23 mouse cellular contexts compared by ENCODE assay signal in the genomic region with DNA sequence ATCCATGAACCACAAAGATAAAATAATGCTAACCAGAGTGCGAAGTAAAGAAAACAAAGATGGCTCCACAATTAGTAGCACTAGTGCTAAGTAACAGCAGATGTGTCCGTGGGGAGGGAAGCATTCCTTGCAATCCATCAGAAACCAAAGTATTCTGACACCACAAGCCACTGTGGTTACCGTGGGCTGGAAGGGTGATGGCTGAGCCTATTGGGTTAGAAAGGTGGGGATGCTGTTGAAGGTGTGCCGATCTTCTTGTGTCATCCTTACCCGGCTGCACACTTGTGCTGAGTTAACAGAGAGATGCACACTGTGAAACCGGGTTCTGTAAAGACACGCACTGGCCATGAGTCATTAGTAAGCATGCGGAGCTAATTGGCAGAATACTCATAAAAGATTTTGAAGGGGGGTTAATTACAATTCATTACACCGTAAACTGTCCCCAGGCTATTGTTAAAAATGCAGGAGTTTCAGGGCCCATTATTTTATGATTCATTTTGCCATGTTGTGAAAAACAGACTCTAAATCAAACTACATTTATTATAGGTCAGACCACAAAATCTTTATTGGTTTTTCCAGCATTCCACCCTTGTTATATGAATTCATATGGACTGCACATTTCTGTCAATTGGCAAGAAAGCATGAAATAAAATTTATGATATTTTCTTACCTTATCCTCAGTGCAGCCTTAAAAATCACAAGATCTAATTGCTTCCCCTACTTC.
DNase-seq lines count a peak whose midpoint lies in the region; ATAC-seq lines count a peak whose summit lies in the region.
"Had no signal": no experiment of that assay in that cellular context is flagged by ENCODE, and none has a peak within 500 bp of the region (broad histone marks: within the 10 kb centered on the region; RNA-seq: fewer than 3 reads in every experiment).

No protein-coding gene starts in this region.

- peak; percentile 7 for DNase-seq in embryo, embryonic 10 days (ENCODE audit: low spot score)
- no peak for DNase-seq in embryo, embryonic 9.5 days (ENCODE audit: extremely low spot score)
- DNase-seq in Muller cell, postnatal 12 days (ENCODE audit: inconsistent ontology term), result peak; percentile 90
- peak; percentile 30 for DNase-seq in hindlimb bud, embryonic 11.5 days (ENCODE audit: extremely low spot score, low read depth, low spot score)
- DNase-seq in spleen, adult 12 weeks (ENCODE audit: low spot score), result no peak
- DNase-seq in left cerebral cortex, postnatal 36 days (ENCODE audit: low spot score in 2 of 2), result no peak
- DNase-seq: adrenal gland, postnatal 36 days; cerebellum, adult 9-11 months; kidney, adult 18-20 months; kidney, postnatal 10 days; spleen, adult 18-20 months had no signal

- no peak overlapping the region for H3K4me3 ChIP-seq in limb, embryonic 15.5 days
- H3K4me3 ChIP-seq: forebrain, embryonic 10.5 days; hindbrain, embryonic 10.5 days; left cerebral cortex, adult 2 months; myocyte had no signal

- intact Hi-C loops in left cerebral cortex, postnatal 36 days (cut with DNase I), result no loop called here

- WGBS in limb, embryonic 15.5 days, result 14% methylated on average over 9 of the region's 9 CpGs

- no peak overlapping the region for H3K27ac ChIP-seq in limb, embryonic 15.5 days
- H3K27ac ChIP-seq: forebrain, embryonic 10.5 days; hindbrain, embryonic 10.5 days; left cerebral cortex, adult 2 months; macrophage had no signal

- 0 out of 2 replicates have a peak, but pooled peaks cover 5% of the 10 kb centered on the region for H3K27me3 ChIP-seq in limb, embryonic 15.5 days

- 0 out of 2 replicates have a peak overlapping the region, but pooled peaks have one; percentile 5 for H3K4me2 ChIP-seq in limb, embryonic 15.5 days
- H3K4me2 ChIP-seq: heart, embryonic 11.5 days had no signal

- H3K4me1 ChIP-seq in limb, embryonic 15.5 days, result peaks cover 11% of the 10 kb centered on the region
- H3K4me1 ChIP-seq: forebrain, embryonic 10.5 days; hindbrain, embryonic 10.5 days had no signal

- H3K9me3 ChIP-seq in limb, embryonic 15.5 days, result no peaks in the 10 kb centered on the region
- H3K9me3 ChIP-seq: forebrain, embryonic 10.5 days; hindbrain, embryonic 10.5 days had no signal

- peak; percentile 72 for ATAC-seq in limb, embryonic 15.5 days (ENCODE audit: insufficient number of reproducible peaks, low FRiP score, low TSS enrichment, low read depth)
- ATAC-seq in CD4-positive, CD25-positive, alpha-beta regulatory T cell, adult 4 months, result no peak
- ATAC-seq: forebrain, embryonic 16.5 days; lung, postnatal 0 days; midbrain, embryonic 16.5 days; Patski had no signal

- no peaks in the 10 kb centered on the region for H3K36me3 ChIP-seq in limb, embryonic 15.5 days
- H3K36me3 ChIP-seq: forebrain, embryonic 10.5 days; hindbrain, embryonic 10.5 days had no signal

- H3K9ac ChIP-seq in limb, embryonic 15.5 days, result no peak overlapping the region

Comparison
In these comparisons a context has a peak if more than half of its experiments do, and no peak if none do; other contexts are left out.
1. DNase-seq: peak in embryo, embryonic 10 days (single experiment), Muller cell, postnatal 12 days (single experiment) and hindlimb bud, embryonic 11.5 days (single experiment); none in embryo, embryonic 9.5 days (single experiment), spleen, adult 12 weeks (single experiment) and left cerebral cortex, postnatal 36 days (0 of 2).